Mouse (Mus musculus) embryonic facial prominence, embryonic 11.5 days (tissue): ENCODE measurements around the gene Dcps. TPM values are rescaled to one million over a fixed set of nuclear protein-coding genes. Genes with fewer than 3 reads are reported as not detected.
"Not testable (repeated sequence)": the region's sequence is repeated elsewhere in the genome, so short reads cannot be mapped to it uniquely, and the experiment has no call there.

ENCODE experiments used
- ATAC-seq: fragments of 200-750 bp; cut with Nextera tagmentation; replicated peaks from 2 replicates; pipeline ENCODE4 v1.8.0; 2017; ENCODE audit warnings: low read depth; ENCODE audit not compliant: insufficient number of reproducible peaks, low FRiP score, low TSS enrichment
- DNase-seq: peaks from one replicate; pipeline ENCODE4 v3.0.0-alpha.2; 2015; ENCODE audit warnings: low spot score
- H3K27ac ChIP-seq: fragments of 300-500 bp; sonication (generic); replicated peaks from 2 replicates; pipeline ENCODE4 v1.5.1; 2014; ENCODE audit warnings: mild to moderate bottlenecking, low read depth, low read length, control low read depth
- H3K27me3 ChIP-seq: fragments of 300-500 bp; sonication (generic); 2 replicates; pipeline ENCODE4 v1.6.1; 2014; ENCODE audit warnings: mild to moderate bottlenecking, low read length, moderate library complexity, mixed read lengths; ENCODE audit not compliant: control insufficient read depth, insufficient read depth
- H3K36me3 ChIP-seq: fragments of 300-500 bp; sonication (generic); replicated peaks from 2 replicates; pipeline ENCODE4 v1.6.1; 2014; ENCODE audit warnings: low read depth, mild to moderate bottlenecking, low read length, moderate library complexity, mixed read lengths; ENCODE audit not compliant: control insufficient read depth, insufficient read depth
- H3K4me1 ChIP-seq: fragments of 300-500 bp; sonication (generic); 2 replicates; pipeline ENCODE4 v1.6.1; 2014; ENCODE audit warnings: low read length, mixed read lengths; ENCODE audit not compliant: control insufficient read depth, insufficient read depth
- H3K4me2 ChIP-seq: fragments of 300-500 bp; sonication (generic); 2 replicates; pipeline ENCODE4 v1.6.1; 2014; ENCODE audit warnings: low read depth, mild to moderate bottlenecking, control low read depth, low read length, moderate library complexity
- H3K4me3 ChIP-seq: fragments of 300-500 bp; sonication (generic); 2 replicates; pipeline ENCODE4 v1.5.1; 2014; ENCODE audit warnings: low read depth, low read length, control low read depth
- H3K9ac ChIP-seq: fragments of 300-500 bp; sonication (generic); replicated peaks from 2 replicates; pipeline ENCODE4 v1.6.1; 2014; ENCODE audit warnings: mild to moderate bottlenecking, control low read depth, low read length
- H3K9me3 ChIP-seq: fragments of 300-500 bp; sonication (generic); replicated peaks from 2 replicates; pipeline ENCODE4 v1.6.1; 2016; ENCODE audit warnings: mild to moderate bottlenecking, low read length, inconsistent platforms, mixed read lengths; ENCODE audit not compliant: control insufficient read depth
- WGBS: fragments of 180-500 bp; shearing (Covaris S2); extraction: QIAGEN DNeasy Blood & Tissue Kit; methylation state at CpG from one replicate; pipeline ENCODE4 v1.1.7; 2014; 5-methylcytosine and 5-hydroxymethylcytosine counted together
- polyA plus RNA-seq: library from polyadenylated mRNA; unstranded; fragments of >200 nt; fragmentation: Nextera tagmentation; extraction: Ambion mirVana; gene quantifications from 2 replicates; pipeline ENCODE4 v1.2.1, GENCODE M21; 2014

The Dcps gene
- polyA plus RNA-seq, 1 experiment from 2014 or later: 93.3 TPM

DNA sequence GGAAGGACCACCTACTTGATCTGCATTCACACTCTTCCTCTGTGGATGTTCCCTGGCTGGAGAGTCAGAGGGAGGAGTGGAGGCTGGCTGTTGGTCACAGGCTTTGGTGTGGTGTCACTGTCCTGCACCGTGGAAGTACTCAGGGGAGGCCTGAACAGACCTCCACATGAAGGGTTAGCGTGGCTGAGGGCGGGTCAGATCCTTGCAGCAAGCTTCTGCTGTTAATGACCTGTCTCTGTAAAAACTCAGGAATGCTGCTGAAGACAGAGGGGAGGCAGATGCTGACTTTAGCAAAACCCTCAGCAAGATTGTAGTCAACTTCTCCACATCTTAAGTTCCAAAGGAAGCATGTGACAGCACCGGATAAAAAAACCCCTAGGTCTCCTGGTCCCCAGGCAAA, 19.0 kb downstream of the Dcps start:
- H3K9ac ChIP-seq: no peak overlapping the region
- H3K27ac ChIP-seq: no peak overlapping the region
- H3K36me3 ChIP-seq: no peaks in the 10 kb centered on the region
- no peak overlapping the region for H3K4me2 ChIP-seq
- no peaks in the 10 kb centered on the region for H3K4me1 ChIP-seq
- no peaks in the 10 kb centered on the region for H3K9me3 ChIP-seq
- WGBS: 89% methylated on average over 4 of the region's 4 CpGs
- DNase-seq (no peak), ATAC-seq (no peak)
- H3K27me3 ChIP-seq: no peaks in the 10 kb centered on the region
- H3K4me3 ChIP-seq: no peak overlapping the region

DNA sequence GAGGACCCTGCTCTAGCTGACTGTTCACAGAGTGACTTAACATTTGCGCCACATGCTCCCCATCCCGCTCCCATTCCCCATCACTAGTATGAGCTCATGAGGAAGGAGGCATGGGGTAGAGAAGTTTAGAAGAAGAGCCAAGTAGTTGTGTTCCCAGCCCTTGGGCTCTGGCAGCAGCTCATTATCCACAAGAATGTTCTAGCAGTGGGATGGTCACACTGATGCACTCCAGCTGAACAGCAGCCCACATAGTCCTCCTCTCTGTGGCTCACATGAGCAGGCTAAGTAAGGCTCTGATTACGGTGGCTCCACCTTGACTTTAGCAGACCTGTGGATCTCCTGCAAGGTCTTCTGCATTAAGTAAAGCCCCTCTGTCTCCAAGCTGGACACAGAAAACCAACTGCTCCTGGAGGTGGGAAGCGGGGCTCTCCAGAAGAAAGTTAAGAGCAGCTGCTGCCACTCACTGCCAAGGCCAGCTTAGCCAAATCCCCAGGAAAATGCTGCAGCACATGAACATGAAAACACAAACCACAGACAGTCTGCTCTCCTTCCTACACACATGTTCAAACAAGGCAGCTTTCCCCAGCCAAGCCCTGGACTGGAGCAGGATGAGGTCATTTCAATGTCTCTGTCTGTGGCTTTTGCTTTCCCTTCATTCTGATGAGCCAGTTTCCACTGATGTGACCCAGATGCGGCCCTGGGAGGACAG, 19.7 kb downstream of the Dcps start:
- Histone ChIP-seq H3K36me3 (no peaks in the 10 kb centered on the region), H3K4me1 (no peaks in the 10 kb centered on the region), H3K9me3 (no peaks in the 10 kb centered on the region), H3K27me3 (no peaks in the 10 kb centered on the region), H3K4me2 (no peak overlapping the region), H3K9ac (no peak overlapping the region), H3K4me3 (no peak overlapping the region), H3K27ac (no peak overlapping the region)
- DNase-seq (no peak), ATAC-seq (no peak)
- WGBS: 83% methylated on average over 5 of the region's 5 CpGs

DNA sequence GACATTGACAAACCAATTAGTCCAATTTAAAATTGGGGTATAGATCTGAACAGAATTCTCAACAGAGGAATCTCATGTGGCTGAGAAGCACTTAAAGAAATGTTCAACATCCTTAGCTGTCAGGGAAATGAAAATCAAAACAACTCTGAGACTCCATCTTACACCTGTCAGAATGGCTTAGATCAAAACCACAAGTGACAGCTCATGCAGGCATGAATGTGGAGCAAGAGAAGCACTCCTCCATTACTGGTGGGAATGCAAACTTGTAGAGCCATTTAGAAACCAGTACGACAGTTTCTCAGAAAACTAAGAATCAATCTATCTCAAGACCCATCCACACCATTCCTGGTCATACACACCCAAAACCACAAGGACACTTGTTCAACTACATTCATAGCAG, 22.9 kb downstream of the Dcps start:
- no peak overlapping the region for H3K4me3 ChIP-seq

DNA sequence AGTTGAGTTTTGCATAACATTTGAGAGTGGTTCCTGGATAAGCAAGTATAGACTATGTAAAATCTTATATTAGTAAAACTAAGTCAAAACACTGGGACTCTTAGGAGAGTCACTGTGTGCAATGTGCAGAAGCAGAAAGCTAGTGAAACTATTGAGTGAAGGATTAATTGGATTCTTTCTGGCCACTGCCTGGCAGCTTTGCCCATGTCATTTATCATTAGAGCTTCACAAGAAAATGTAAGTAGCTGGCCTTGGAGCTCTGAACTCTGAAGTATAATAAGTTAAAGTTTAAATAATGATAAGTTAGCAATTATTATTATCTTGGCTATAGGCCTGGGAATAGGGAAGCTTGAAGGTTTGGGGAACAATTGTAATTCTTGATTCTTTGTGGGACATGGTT, 27.0 kb downstream of the Dcps start:
- not testable (repeated sequence) for H3K27me3 ChIP-seq, H3K9ac ChIP-seq, H3K9me3 ChIP-seq, ATAC-seq, H3K27ac ChIP-seq, DNase-seq, H3K4me1 ChIP-seq, H3K4me2 ChIP-seq, H3K36me3 ChIP-seq, H3K4me3 ChIP-seq

More for the DNA sequence above, 22.9 kb downstream of the Dcps start:
- WGBS: 85% methylated on average over 1 of the region's 1 CpGs
- no peak overlapping the region for H3K9ac ChIP-seq
- no peak overlapping the region for H3K27ac ChIP-seq
- H3K4me1 ChIP-seq: no peaks in the 10 kb centered on the region
- H3K4me2 ChIP-seq: no peak overlapping the region
- H3K27me3 ChIP-seq: no peaks in the 10 kb centered on the region
- ATAC-seq (no peak), DNase-seq (no peak)
- no peaks in the 10 kb centered on the region for H3K36me3 ChIP-seq
- no peaks in the 10 kb centered on the region for H3K9me3 ChIP-seq

DNA sequence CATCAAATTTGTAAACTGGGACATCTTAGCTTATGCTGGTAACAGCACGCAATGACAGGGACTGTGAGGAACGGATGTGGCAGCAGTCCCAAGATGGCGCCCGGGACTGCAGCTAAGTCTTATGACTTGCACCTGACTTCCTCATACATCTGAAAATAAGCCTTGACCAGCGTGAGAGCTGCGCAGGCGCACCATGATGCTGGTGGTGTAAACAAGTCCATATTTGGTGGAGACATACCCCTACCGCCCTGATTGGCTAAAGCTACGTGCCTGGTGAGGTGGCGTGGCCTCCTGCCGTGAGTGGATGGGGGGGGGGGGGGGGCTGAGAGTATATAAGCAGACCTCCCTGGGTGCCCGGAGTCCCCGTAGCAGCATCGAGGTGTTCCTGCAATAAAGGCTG, 28.6 kb downstream of the Dcps start:
- H3K4me1 ChIP-seq, H3K9me3 ChIP-seq, ATAC-seq, H3K4me2 ChIP-seq, DNase-seq, H3K27me3 ChIP-seq, H3K4me3 ChIP-seq, H3K9ac ChIP-seq, H3K36me3 ChIP-seq, H3K27ac ChIP-seq: not testable (repeated sequence)
- WGBS: 90% methylated on average over 14 of the region's 14 CpGs

DNA sequence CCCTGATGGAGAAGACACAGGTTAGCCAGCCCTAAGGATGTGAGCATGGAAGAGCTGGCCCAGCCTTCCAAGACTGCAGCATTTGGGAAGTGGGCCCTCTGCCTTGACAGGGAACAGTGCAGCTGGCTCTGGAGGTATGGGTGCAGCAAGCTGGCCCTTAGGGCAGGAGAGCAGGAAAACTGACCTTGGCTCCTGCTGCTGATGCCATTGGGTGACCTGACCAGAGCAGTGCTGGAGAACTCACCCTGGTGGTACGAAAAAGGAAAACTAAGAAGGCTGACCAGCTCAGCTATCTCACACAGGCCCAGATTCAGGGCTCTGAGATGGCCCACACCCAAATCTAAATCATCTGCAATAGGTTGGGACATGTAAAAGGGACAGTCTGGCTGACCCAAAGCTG, 30.0 kb downstream of the Dcps start:
- no peak overlapping the region for H3K4me3 ChIP-seq
- H3K4me1 ChIP-seq: no peaks in the 10 kb centered on the region
- H3K36me3 ChIP-seq: no peaks in the 10 kb centered on the region
- DNase-seq: no peak
- H3K9ac ChIP-seq: no peak overlapping the region
- H3K9me3 ChIP-seq: no peaks in the 10 kb centered on the region
- H3K4me2 ChIP-seq: no peak overlapping the region
- H3K27ac ChIP-seq: no peak overlapping the region
- 83% methylated on average over 1 of the region's 1 CpGs for WGBS
- no peaks in the 10 kb centered on the region for H3K27me3 ChIP-seq
- ATAC-seq: no peak

DNA sequence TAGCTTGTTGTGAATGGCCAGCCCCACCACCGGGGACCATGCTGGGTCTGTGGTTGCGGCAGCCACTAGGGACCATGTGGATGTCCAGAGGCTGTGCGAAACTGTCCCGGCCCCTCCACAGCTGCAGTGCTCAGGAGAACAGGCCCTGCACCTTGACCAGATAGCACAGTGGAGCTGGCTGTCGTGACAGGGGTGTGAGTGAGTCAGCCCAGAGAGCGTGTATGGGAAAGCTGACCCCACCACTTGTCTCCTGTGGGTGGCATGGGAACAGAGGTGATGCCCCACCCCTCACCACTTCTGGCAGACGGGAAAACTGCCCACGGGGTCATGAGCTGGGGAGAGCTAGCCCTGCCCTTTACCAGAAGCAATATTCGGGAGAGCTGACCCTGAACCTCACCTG, 30.7 kb downstream of the Dcps start:
- no peak overlapping the region for H3K4me3 ChIP-seq
- DNase-seq (no peak), ATAC-seq (no peak)
- no peaks in the 10 kb centered on the region for H3K9me3 ChIP-seq
- WGBS: 83% methylated on average over 9 of the region's 9 CpGs
- H3K27ac ChIP-seq: no peak overlapping the region
- H3K27me3 ChIP-seq: no peaks in the 10 kb centered on the region
- H3K4me1 ChIP-seq: no peaks in the 10 kb centered on the region
- H3K9ac ChIP-seq: no peak overlapping the region
- H3K36me3 ChIP-seq: no peaks in the 10 kb centered on the region
- no peak overlapping the region for H3K4me2 ChIP-seq

DNA sequence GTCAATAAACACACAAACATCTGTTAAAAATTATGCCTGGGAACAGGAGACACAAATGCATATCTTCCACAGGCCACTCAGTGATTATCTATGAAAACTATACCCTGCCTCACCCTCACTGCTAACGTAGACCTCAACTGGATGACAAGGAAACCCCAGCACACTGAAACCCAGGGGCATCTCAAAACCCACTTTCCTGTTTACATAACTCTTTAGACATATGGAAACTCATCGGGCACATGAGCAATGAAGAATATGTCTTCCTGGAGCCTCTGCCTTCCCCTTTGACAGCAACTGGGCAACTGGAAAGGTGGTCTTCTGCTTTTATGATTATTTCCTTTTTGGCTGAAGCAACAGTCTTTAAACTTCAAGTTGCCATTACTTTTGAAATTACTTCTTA, 33.6 kb downstream of the Dcps start:
- WGBS: 61% methylated on average over 2 of the region's 2 CpGs
- Histone ChIP-seq H3K4me2 (no peak overlapping the region), H3K9me3 (no peaks in the 10 kb centered on the region), H3K36me3 (no peaks in the 10 kb centered on the region), H3K9ac (no peak overlapping the region), H3K27me3 (no peaks in the 10 kb centered on the region), H3K27ac (no peak overlapping the region), H3K4me1 (no peaks in the 10 kb centered on the region), H3K4me3 (no peak overlapping the region)
- ATAC-seq: no peak
- DNase-seq: no peak
